Mouse (Mus musculus) hindbrain, embryonic 16.5 days (tissue): Measurements from ENCODE around the gene Azi2. TPM values are rescaled to one million over a fixed set of nuclear protein-coding genes. Genes with fewer than 3 reads are reported as not detected.

ENCODE experiments used
- ATAC-seq: fragments of 200-750 bp; cut with Nextera tagmentation; 2 replicates; pipeline ENCODE4 v1.8.0; 2017; ENCODE audit warnings: moderate TSS enrichment, moderate library complexity
- H3K27ac ChIP-seq: fragments of 300-500 bp; sonication (generic); 2 replicates; pipeline ENCODE4 v1.5.1; 2014; ENCODE audit warnings: low read depth, mild to moderate bottlenecking, control low read depth, low read length, moderate library complexity
- H3K27me3 ChIP-seq: fragments of 300-500 bp; sonication (generic); replicated peaks from 2 replicates; pipeline ENCODE4 v1.6.1; 2014; ENCODE audit warnings: low read length; ENCODE audit not compliant: control insufficient read depth, insufficient read depth
- H3K36me3 ChIP-seq: fragments of 300-500 bp; sonication (generic); 2 replicates; pipeline ENCODE4 v1.6.1; 2014; ENCODE audit warnings: mild to moderate bottlenecking, low read length, moderate library complexity, mixed read lengths; ENCODE audit not compliant: control insufficient read depth, insufficient read depth
- H3K4me1 ChIP-seq: fragments of 300-500 bp; sonication (generic); 2 replicates; pipeline ENCODE4 v1.6.1; 2014; ENCODE audit warnings: low read depth, low read length; ENCODE audit not compliant: control insufficient read depth, insufficient read depth
- H3K4me2 ChIP-seq: fragments of 300-500 bp; sonication (generic); 2 replicates; pipeline ENCODE4 v1.6.1; 2014; ENCODE audit warnings: mild to moderate bottlenecking, low read length, control low read depth, moderate library complexity
- H3K4me3 ChIP-seq: fragments of 300-500 bp; sonication (generic); 2 replicates; pipeline ENCODE4 v1.5.1; 2014; ENCODE audit warnings: mild to moderate bottlenecking, low read length, control low read depth, moderate library complexity
- H3K9ac ChIP-seq: fragments of 300-500 bp; sonication (generic); 2 replicates; pipeline ENCODE4 v1.6.1; 2014; ENCODE audit warnings: low read depth, mild to moderate bottlenecking, control low read depth, low read length, moderate library complexity
- H3K9me3 ChIP-seq: fragments of 300-500 bp; sonication (generic); 2 replicates; pipeline ENCODE4 v1.6.1; 2014; ENCODE audit warnings: mild to moderate bottlenecking, low read length, moderate library complexity; ENCODE audit not compliant: control insufficient read depth
- WGBS: fragments of 180-500 bp; shearing (Covaris S2); extraction: QIAGEN DNeasy Blood & Tissue Kit; methylation state at CpG from one replicate; pipeline ENCODE4 v1.1.7; 2014; 5-methylcytosine and 5-hydroxymethylcytosine counted together
- polyA plus RNA-seq: library from polyadenylated mRNA; unstranded; fragments of >200 nt; fragmentation: Nextera tagmentation; extraction: Ambion mirVana; gene quantifications from 2 replicates; pipeline ENCODE4 v1.2.1, GENCODE M21; 2015

Azi2 gene
- polyA plus RNA-seq, 1 experiment from 2014 or later: 79.8 TPM

DNA sequence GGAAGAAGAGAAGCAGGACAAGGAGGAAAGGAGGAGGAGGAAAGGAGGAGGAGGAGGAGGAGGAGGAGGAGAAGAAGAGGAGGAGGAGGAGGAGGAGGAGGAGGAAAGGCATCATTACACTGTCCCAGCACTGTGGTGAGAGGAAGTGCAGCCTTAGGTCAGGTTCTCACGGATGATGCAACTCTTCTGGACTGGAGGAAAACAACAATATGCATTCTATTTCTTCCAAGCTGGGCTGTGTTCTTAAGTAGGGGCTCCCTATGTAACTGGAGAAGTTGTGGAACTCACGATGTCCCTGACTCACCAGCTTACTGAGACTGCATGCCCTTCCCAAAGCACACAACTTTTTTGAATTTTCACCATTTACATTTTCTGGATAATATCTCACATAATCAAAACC, 8.6 kb upstream of the Azi2 start:
- Histone ChIP-seq H3K27me3 (no peaks in the 10 kb centered on the region), H3K9ac (no peak overlapping the region), H3K36me3 (no peaks in the 10 kb centered on the region), H3K27ac (no peak overlapping the region), H3K4me1 (no peaks in the 10 kb centered on the region), H3K4me3 (no peak overlapping the region), H3K4me2 (no peak overlapping the region), H3K9me3 (no peaks in the 10 kb centered on the region)
- ATAC-seq: no peak
- WGBS: 63% methylated on average over 2 of the region's 2 CpGs

DNA sequence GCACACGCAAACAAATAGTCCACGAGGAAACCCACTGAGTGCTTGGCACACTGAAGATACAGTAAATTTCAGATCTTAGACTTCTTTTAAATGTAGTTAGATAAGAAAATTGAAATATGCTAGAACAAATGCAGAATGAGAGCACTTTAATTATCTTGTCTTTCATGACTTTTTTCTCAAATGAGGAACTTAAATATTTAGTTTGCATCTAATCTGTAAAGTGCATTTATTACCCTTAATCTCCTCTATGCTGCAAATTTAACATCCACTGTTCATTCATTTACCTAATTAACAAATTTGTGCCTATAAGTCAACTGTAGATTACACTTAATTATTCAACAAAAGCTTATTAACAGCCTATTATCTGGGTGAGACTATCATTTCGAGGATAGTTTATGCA, 5.3 kb upstream of the Azi2 start:
- 82% methylated on average over 3 of the region's 3 CpGs for WGBS
- Histone ChIP-seq H3K9ac (no peak overlapping the region), H3K4me1 (no peaks in the 10 kb centered on the region), H3K9me3 (no peaks in the 10 kb centered on the region), H3K27ac (no peak overlapping the region), H3K4me2 (no peak overlapping the region), H3K4me3 (no peak overlapping the region), H3K36me3 (no peaks in the 10 kb centered on the region), H3K27me3 (no peaks in the 10 kb centered on the region)
- no peak for ATAC-seq

DNA sequence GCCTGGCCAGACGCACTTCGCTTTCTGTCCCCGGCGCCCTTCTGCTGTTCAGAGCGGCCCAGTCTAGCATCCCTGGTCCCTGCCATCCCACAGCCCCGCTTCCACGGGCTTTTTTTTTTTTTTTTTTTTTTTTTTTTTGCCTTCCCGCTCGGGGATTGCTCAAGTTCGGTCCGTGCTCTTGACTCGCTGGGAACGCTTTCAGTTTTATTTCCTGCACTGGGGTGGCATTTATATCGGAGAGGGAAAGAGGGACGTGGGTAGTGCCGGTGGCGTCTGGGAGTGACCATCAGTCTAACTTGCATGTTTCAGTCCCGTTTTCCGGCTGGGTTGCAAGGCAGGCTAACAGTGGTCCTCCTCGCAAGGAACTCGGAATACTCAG, 712 bp downstream of the Azi2 start:
- no peaks in the 10 kb centered on the region for H3K27me3 ChIP-seq
- H3K4me2 ChIP-seq: peak overlapping the region; percentile 86
- ATAC-seq: no peak
- 1% methylated on average over 21 of the region's 21 CpGs for WGBS
- H3K4me1 ChIP-seq: peaks cover 19% of the 10 kb centered on the region
- peak overlapping the region; percentile 97 for H3K27ac ChIP-seq
- H3K4me3 ChIP-seq: peak overlapping the region; percentile 89
- H3K9ac ChIP-seq: peak overlapping the region; percentile 96
- H3K36me3 ChIP-seq: no peaks in the 10 kb centered on the region
- no peaks in the 10 kb centered on the region for H3K9me3 ChIP-seq

DNA sequence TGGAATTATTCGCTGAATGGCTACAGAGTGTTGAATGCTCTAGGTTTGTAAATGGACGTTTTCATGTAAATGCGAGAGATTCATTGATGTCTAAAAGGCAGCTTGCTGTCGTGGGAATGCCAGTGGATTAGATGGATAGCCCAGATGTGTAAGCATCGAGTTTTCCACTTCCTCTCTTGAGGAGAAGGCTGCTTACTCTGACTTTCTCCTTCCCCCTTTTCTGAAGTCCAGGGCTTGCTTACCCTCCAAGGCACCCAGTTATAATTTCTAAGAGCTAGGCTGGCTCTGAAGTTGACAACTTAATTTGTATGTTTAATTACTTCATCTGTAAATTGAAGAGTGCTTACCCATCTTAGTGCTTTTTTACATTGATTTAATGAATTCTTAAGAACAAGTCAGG, 1.3 kb downstream of the Azi2 start:
- 18% methylated on average over 5 of the region's 5 CpGs for WGBS
- Histone ChIP-seq H3K27me3 (no peaks in the 10 kb centered on the region), H3K4me3 (peak overlapping the region; percentile 89)

DNA sequence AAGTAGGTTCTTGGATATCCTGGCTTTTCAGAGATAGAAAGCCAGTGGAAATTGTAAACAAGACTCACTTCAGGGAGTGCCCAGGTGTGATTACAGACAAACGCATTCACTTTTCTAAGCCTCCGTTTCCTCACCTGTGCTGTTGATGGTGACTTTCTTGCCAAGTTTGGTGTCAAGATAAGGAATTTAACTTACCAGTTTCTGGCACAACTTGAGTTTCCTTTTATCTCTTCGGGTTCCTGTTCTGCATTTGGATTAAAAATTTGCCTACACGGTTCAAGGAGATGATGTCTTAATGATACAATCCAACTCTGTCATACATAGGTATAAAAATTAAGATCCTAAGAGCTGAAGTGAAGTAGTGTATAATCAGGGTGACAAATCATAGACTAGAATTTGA, 2.4 kb downstream of the Azi2 start:
- no peak overlapping the region; the same call in 1 of the 2 replicates for H3K4me2 ChIP-seq
- no peak overlapping the region for H3K9ac ChIP-seq
- H3K27me3 ChIP-seq: no peaks in the 10 kb centered on the region
- no peak overlapping the region for H3K4me3 ChIP-seq
- H3K27ac ChIP-seq: no peak overlapping the region
- H3K36me3 ChIP-seq: no peaks in the 10 kb centered on the region
- peaks cover 19% of the 10 kb centered on the region for H3K4me1 ChIP-seq
- ATAC-seq: no peak
- WGBS: 91% methylated on average over 4 of the region's 4 CpGs
- no peaks in the 10 kb centered on the region for H3K9me3 ChIP-seq

More for the DNA sequence above, 1.3 kb downstream of the Azi2 start:
- Histone ChIP-seq H3K27ac (no peak overlapping the region), H3K9ac (peak overlapping the region; percentile 96), H3K4me2 (peak overlapping the region; percentile 86), H3K36me3 (no peaks in the 10 kb centered on the region), H3K9me3 (no peaks in the 10 kb centered on the region), H3K4me1 (peaks cover 19% of the 10 kb centered on the region)
- ATAC-seq: no peak

DNA sequence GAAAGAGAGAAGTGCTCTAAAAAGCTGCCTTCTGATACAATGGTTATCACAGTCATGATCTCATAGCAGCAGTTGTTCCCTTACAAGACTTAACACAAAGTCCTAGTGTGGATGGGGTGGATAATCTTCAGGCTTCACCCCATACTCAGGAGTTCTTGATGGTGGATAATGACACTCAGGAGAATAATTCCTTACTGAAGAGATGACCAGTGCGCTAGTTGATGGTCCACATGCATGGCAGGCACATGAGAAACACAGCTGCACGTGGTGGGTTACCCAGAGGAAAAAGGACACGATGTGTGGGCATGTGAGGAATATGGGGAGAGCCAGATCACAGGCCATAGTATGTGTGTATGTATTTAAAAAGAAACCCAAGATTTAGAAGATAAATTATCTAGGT, 3.3 kb downstream of the Azi2 start:
- Histone ChIP-seq H3K36me3 (0 out of 2 replicates have a peak, but pooled peaks cover 2% of the 10 kb centered on the region), H3K9ac (no peak overlapping the region), H3K9me3 (no peaks in the 10 kb centered on the region), H3K27ac (no peak overlapping the region), H3K4me3 (no peak overlapping the region), H3K27me3 (no peaks in the 10 kb centered on the region), H3K4me2 (no peak overlapping the region), H3K4me1 (peaks cover 19% of the 10 kb centered on the region)
- WGBS: 92% methylated on average over 3 of the region's 3 CpGs
- no peak for ATAC-seq

DNA sequence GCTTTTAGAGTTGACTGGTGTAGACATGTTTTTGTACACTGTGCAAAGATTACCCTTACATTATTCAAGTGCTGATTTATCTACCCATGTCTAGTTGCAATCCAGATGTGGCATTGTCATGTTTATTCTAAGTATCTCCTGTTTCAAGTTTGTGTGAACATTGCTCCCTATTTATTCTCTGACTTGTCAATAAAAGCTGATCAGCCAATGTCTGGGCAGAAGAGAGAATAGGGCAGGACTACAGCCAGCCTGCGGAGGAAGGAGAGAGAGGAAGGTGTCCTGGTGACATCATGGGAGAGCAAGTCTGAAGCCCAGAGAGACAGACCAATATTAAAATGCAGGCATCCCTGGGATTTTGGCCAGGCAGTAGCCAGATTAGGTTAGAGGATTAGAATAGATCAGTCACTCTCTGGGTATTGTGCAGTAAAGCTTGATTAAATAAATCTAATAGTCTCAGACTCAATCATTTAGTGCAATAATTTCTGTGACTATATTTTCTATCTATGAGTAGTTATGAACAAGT, 4.8 kb downstream of the Azi2 start:
- no peak overlapping the region for H3K27ac ChIP-seq
- WGBS: 38% methylated on average over 1 of the region's 1 CpGs
- ATAC-seq: no peak
- no peak overlapping the region for H3K9ac ChIP-seq
- peaks cover 19% of the 10 kb centered on the region for H3K4me1 ChIP-seq
- H3K27me3 ChIP-seq: no peaks in the 10 kb centered on the region
- H3K36me3 ChIP-seq: 0 out of 2 replicates have a peak, but pooled peaks cover 8% of the 10 kb centered on the region
- no peak overlapping the region for H3K4me3 ChIP-seq
- no peaks in the 10 kb centered on the region for H3K9me3 ChIP-seq
- H3K4me2 ChIP-seq: no peak overlapping the region

DNA sequence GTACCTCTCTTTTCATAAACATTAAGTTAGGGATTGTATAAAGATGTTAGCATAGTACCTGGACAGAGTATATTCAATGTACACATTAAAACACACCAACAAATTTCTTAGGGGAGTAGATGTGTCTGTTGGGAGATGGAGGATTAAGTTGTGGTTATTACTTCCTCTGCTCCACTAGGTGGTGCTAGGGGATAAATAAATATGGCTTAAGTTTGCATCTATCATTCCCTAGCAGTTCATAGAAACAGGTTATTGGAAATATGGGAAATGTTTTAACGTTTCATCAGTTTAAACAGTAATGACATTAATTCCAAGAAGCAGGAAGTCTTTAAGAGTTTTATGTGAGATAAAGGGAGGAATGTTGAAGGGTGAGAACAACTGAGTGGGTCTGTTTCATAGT, 13.0 kb downstream of the Azi2 start:
- no peak for ATAC-seq
- 39% methylated on average over 1 of the region's 1 CpGs for WGBS
- Histone ChIP-seq H3K9me3 (no peaks in the 10 kb centered on the region), H3K27ac (no peak overlapping the region), H3K36me3 (peaks cover 16% of the 10 kb centered on the region), H3K9ac (no peak overlapping the region), H3K4me1 (no peaks in the 10 kb centered on the region), H3K27me3 (no peaks in the 10 kb centered on the region), H3K4me2 (no peak overlapping the region), H3K4me3 (no peak overlapping the region)

DNA sequence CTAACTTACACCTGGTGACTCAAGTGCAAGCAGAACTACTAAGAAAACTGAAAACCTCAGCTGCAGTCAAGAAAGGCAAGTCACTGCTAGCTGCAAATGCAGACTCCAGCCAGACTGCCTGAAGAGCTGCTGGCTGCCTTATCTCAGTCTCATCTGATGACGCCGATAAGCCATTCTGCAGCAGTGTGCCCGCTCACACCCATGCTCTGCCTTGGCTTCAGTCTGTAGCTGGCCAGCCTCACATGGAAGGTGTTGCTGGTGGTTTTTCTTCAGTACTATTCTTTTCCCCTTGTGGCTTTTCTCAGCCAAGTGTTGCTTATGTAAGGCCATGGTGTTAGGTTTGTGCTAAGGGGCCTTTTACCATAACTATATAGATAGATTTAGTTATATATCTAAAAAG, 18.8 kb downstream of the Azi2 start:
- WGBS: 98% methylated on average over 3 of the region's 3 CpGs
- H3K4me3 ChIP-seq: no peak overlapping the region
- no peaks in the 10 kb centered on the region for H3K27me3 ChIP-seq
- no peaks in the 10 kb centered on the region for H3K9me3 ChIP-seq
- no peak for ATAC-seq
- no peak overlapping the region for H3K4me2 ChIP-seq
- no peak overlapping the region for H3K9ac ChIP-seq
- H3K4me1 ChIP-seq: no peaks in the 10 kb centered on the region
- no peak overlapping the region for H3K27ac ChIP-seq
- peaks cover 26% of the 10 kb centered on the region for H3K36me3 ChIP-seq

DNA sequence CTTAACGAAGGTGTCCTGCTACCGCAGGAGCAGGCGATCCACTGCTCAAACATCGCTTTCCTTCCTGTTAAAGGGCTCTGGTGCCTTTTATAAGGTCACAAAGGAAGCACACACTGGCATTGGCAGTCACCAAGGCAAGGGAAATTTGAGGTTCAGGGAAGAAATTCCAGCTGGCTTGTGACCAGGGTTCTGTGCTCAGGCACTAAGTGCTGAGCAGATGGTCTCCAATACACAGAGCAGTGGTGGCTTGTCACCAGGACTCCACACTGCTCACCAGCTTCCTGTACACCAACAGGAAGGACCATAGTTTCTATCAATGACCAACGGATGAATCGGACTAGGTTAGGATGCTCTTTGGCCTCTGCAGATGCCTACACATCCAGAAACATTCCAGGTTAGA, 30.1 kb downstream of the Azi2 start:
- Histone ChIP-seq H3K27me3 (no peaks in the 10 kb centered on the region), H3K9ac (no peak overlapping the region), H3K9me3 (no peaks in the 10 kb centered on the region), H3K4me2 (no peak overlapping the region), H3K36me3 (peaks cover 12% of the 10 kb centered on the region; the same call in 1 of the 2 replicates), H3K27ac (no peak overlapping the region), H3K4me1 (no peaks in the 10 kb centered on the region), H3K4me3 (no peak overlapping the region)
- no peak for ATAC-seq
- 95% methylated on average over 6 of the region's 6 CpGs for WGBS
